Mouse (Mus musculus): ENCODE results near the gene Fam216b.

Fam216b gene

GRCm38 (mm10) chr14:78038876-78039275 lies 49.9 kb downstream of the Fam216b start:
- Histone ChIP-seq H3K4me1 (replicated peaks; ENCODE audit: low read depth, low read length) (no peaks in the 10 kb centered on the region), H3K4me3 (replicated peaks; ENCODE audit: low read length) (no peak overlapping the region), H3K36me3 (ENCODE audit: insufficient read depth, low read length) (no peaks in the 10 kb centered on the region), H3K27me3 (ENCODE audit: insufficient read depth, low read length) (no peaks in the 10 kb centered on the region), H3K9me3 (ENCODE audit: low read length) (no peaks in the 10 kb centered on the region)
- TF ChIP-seq NANOG (IDR thresholded peaks at IDR 0.05; ENCODE audit: borderline replicate concordance, low read length) = no peak
- TF ChIP-seq CTCF (conservative IDR thresholded peaks at IDR 0.05; ENCODE audit: low read length) = no peak
- TF ChIP-seq POU5F1 (IDR thresholded peaks at IDR 0.05; ENCODE audit: borderline replicate concordance, low read length) = no peak

All from E14TG2a.4 (cell line).